Mouse (Mus musculus) lung, postnatal 0 days (tissue): ENCODE results near the gene Asgr2.

Experiments used
- CTCF ChIP-seq: IDR thresholded peaks from 2 replicates; pipeline ENCODE4 v1.5.1; 2016; ENCODE audit warnings: antibody characterized with exemption, mild to moderate bottlenecking
- EP300 ChIP-seq: IDR thresholded peaks from 2 replicates; pipeline ENCODE4 v1.6.1; 2016; ENCODE audit warnings: antibody characterized with exemption, mild to moderate bottlenecking, control low read depth

GRCm38 (mm10) chr11:70055618-70056214 is 36.7 kb upstream of the Asgr2 start:
- peak; percentile 92 for TF ChIP-seq CTCF
- TF ChIP-seq EP300 = no peak
